Mouse (Mus musculus) MEL (cell line): ENCODE data around the gene Abcc3. TPM values are rescaled to one million over a fixed set of nuclear protein-coding genes. Genes with fewer than 3 reads are reported as not detected.

Experiments
- DNase-seq: peaks from one replicate; pipeline ENCODE4 v3.0.0; 2011; ENCODE audit warnings: low read depth, low spot score
- H3K27ac ChIP-seq: 2 replicates; pipeline ENCODE4 v1.5.1; 2012; ENCODE audit warnings: low read depth, mild to moderate bottlenecking, control low read depth, low read length, moderate library complexity; ENCODE audit not compliant: control insufficient read depth
- H3K27me3 ChIP-seq, 2 experiments: fragments of 150-350 bp in 1 of 2; sonication (generic) in 1 of 2; 2 replicates each; pipeline ENCODE4 v1.6.1; 2012; ENCODE audit warnings: low read length in 2 of 2, mild to moderate bottlenecking in 2 of 2, improper control_type of control experiment in 1 of 2, moderate library complexity in 1 of 2; ENCODE audit not compliant: insufficient read depth in 2 of 2, control insufficient read depth in 1 of 2
- H3K36me3 ChIP-seq, 2 experiments: 2 replicates each; pipeline ENCODE4 v1.6.1; 2012 to 2014; ENCODE audit warnings: low read length in 2 of 2, improper control_type of control experiment in 1 of 2, inconsistent platforms in 1 of 2, mild to moderate bottlenecking in 1 of 2; ENCODE audit not compliant: insufficient read depth in 2 of 2, control insufficient read depth in 1 of 2
- H3K4me1 ChIP-seq, 2 experiments: fragments of 150-350 bp in 1 of 2; sonication (generic) in 1 of 2; 2 replicates each; pipeline ENCODE4 v1.6.1; 2012; ENCODE audit warnings: low read length in 2 of 2, improper control_type of control experiment in 1 of 2, mild to moderate bottlenecking in 1 of 2; ENCODE audit not compliant: insufficient read depth in 2 of 2, control insufficient read depth in 1 of 2
- H3K4me3 ChIP-seq, 2 experiments: fragments of 150-350 bp in 1 of 2; sonication (generic) in 1 of 2; 2 replicates each; pipeline ENCODE4 v1.5.1; 2012; ENCODE audit warnings: low read depth in 2 of 2, low read length in 2 of 2, mild to moderate bottlenecking in 2 of 2, moderate library complexity in 2 of 2, control low read depth in 1 of 2, improper control_type of control experiment in 1 of 2; ENCODE audit not compliant: control insufficient read depth in 1 of 2, insufficient read depth in 1 of 2
- H3K79me2 ChIP-seq: 2 replicates; pipeline ENCODE4 v1.6.1; 2012; ENCODE audit warnings: mild to moderate bottlenecking, low read length, moderate library complexity; ENCODE audit not compliant: control insufficient read depth, poor library complexity, insufficient read depth
- H3K9ac ChIP-seq: 2 replicates; pipeline ENCODE4 v1.6.1; 2012; ENCODE audit warnings: low read depth, mild to moderate bottlenecking, control low read depth, low read length, moderate library complexity; ENCODE audit not compliant: control insufficient read depth, poor library complexity, severe bottlenecking
- H3K9me3 ChIP-seq: fragments of 150-350 bp; sonication (generic); replicated peaks from 2 replicates; pipeline ENCODE4 v1.6.1; 2012; ENCODE audit warnings: mild to moderate bottlenecking, low read length, improper control_type of control experiment, moderate library complexity; ENCODE audit not compliant: insufficient read depth
- CHD1 ChIP-seq: IDR thresholded peaks from 2 replicates; pipeline ENCODE4 v1.6.1; 2012; ENCODE audit warnings: low read depth, mild to moderate bottlenecking, inconsistent platforms, low read length, improper control_type of control experiment
- CHD2 ChIP-seq: IDR thresholded peaks from 2 replicates; pipeline ENCODE4 v1.6.1; 2011; ENCODE audit warnings: low read length, improper control_type of control experiment
- ELF1 ChIP-seq: IDR thresholded peaks from 2 replicates; pipeline ENCODE4 v1.6.1; 2014; ENCODE audit warnings: low read depth, mild to moderate bottlenecking, inconsistent platforms, low read length, improper control_type of control experiment, moderate library complexity
- EP300 ChIP-seq, 2 experiments: IDR thresholded peaks; 2 replicates each; pipeline ENCODE4 v1.6.1; 2011; ENCODE audit warnings: improper control_type of control experiment in 2 of 2, low read length in 2 of 2, low read depth in 1 of 2, mild to moderate bottlenecking in 1 of 2
- ETS1 ChIP-seq: IDR thresholded peaks from 2 replicates; pipeline ENCODE4 v1.6.1; 2012; ENCODE audit warnings: low read depth, mild to moderate bottlenecking, inconsistent platforms, low read length, improper control_type of control experiment, moderate library complexity
- GABPA ChIP-seq: IDR thresholded peaks from 2 replicates; pipeline ENCODE4 v1.6.1; 2012; ENCODE audit warnings: low read depth, mild to moderate bottlenecking, inconsistent platforms, low read length, improper control_type of control experiment, moderate library complexity
- GATA1 ChIP-seq: IDR thresholded peaks from 2 replicates; pipeline ENCODE4 v1.6.1; 2011; ENCODE audit warnings: low read depth, low read length, improper control_type of control experiment
- JUND ChIP-seq: IDR thresholded peaks from 2 replicates; pipeline ENCODE4 v1.6.1; 2011; ENCODE audit warnings: low read depth, mild to moderate bottlenecking, improper control_type of control experiment, low read length
- MAFK ChIP-seq: IDR thresholded peaks from 2 replicates; pipeline ENCODE4 v1.6.1; 2011; ENCODE audit warnings: low read depth, mild to moderate bottlenecking, low read length, improper control_type of control experiment, borderline replicate concordance
- MAX ChIP-seq: IDR thresholded peaks from 2 replicates; pipeline ENCODE4 v1.6.1; 2011; ENCODE audit warnings: low read length, improper control_type of control experiment
- MYB ChIP-seq: IDR thresholded peaks from 2 replicates; pipeline ENCODE4 v1.6.1; 2011; ENCODE audit warnings: mild to moderate bottlenecking, low read depth, low read length, improper control_type of control experiment
- NRF1 ChIP-seq: IDR thresholded peaks from 2 replicates; pipeline ENCODE4 v1.6.1; 2014; ENCODE audit warnings: low read depth, mild to moderate bottlenecking, inconsistent platforms, low read length, improper control_type of control experiment, moderate library complexity; ENCODE audit not compliant: poor library complexity, insufficient read depth, severe bottlenecking
- POLR2AphosphoS2 ChIP-seq: IDR thresholded peaks from 2 replicates; pipeline ENCODE4 v1.6.1; 2011; ENCODE audit warnings: low read length, improper control_type of control experiment
- POLR2AphosphoS5 ChIP-seq: IDR thresholded peaks from 2 replicates; pipeline ENCODE4 v1.6.1; 2012; ENCODE audit warnings: low read depth, borderline replicate concordance, mild to moderate bottlenecking, inconsistent platforms, low read length, moderate library complexity, mixed read lengths
- RAD21 ChIP-seq: IDR thresholded peaks from 2 replicates; pipeline ENCODE4 v1.6.1; 2011; ENCODE audit warnings: mild to moderate bottlenecking, low read depth, low read length, improper control_type of control experiment
- TAL1 ChIP-seq: IDR thresholded peaks from 2 replicates; pipeline ENCODE4 v1.6.1; 2012; ENCODE audit warnings: mild to moderate bottlenecking, inconsistent platforms, low read length, moderate library complexity, mixed read lengths
- USF1 ChIP-seq: IDR thresholded peaks from 2 replicates; pipeline ENCODE4 v1.6.1; 2014; ENCODE audit warnings: low read depth, mild to moderate bottlenecking, inconsistent platforms, low read length, improper control_type of control experiment, moderate library complexity
- ZC3H11A ChIP-seq: IDR thresholded peaks from 2 replicates; pipeline ENCODE4 v1.6.1; 2012; ENCODE audit warnings: low read depth, mild to moderate bottlenecking, inconsistent platforms, low read length, improper control_type of control experiment
- ZKSCAN1 ChIP-seq: IDR thresholded peaks from 2 replicates; pipeline ENCODE4 v1.6.1; 2012; ENCODE audit warnings: low read depth, mild to moderate bottlenecking, inconsistent platforms, low read length, improper control_type of control experiment, moderate library complexity
- polyA plus RNA-seq, 2 experiments: library from polyadenylated mRNA; stranded (reverse) in 1 of 2; unstranded in 1 of 2; fragments of >175 nt in 1 of 2; fragments of >200 nt in 1 of 2; gene quantifications; 2 replicates each; pipeline versions ENCODE4 v1.2.1 to v1.2.4; 2012; ENCODE audit warnings: low replicate concordance in 2 of 2, low read depth in 1 of 2; ENCODE audit not compliant: insufficient read length in 2 of 2, insufficient read depth in 1 of 2, missing spikeins in 1 of 2
- total RNA-seq: library from RNA; depleted of rRNA; stranded (reverse); fragments of 300-350 nt; gene quantifications from 2 replicates; pipeline ENCODE4 v1.2.3, GENCODE M21; 2012

The Abcc3 gene
- total and polyA plus RNA-seq, 3 experiments: 0.27 to 0.29 TPM; not detected in 1

- DNase-seq: no peak
- no peak overlapping the region for H3K4me3 ChIP-seq
- no peak overlapping the region for H3K27ac ChIP-seq
- H3K4me1 ChIP-seq: no peaks in the 10 kb centered on the region
- H3K9ac ChIP-seq: no peak overlapping the region
- no peak for TF ChIP-seq GABPA
- TF ChIP-seq JUND: no peak
- no peak for TF ChIP-seq POLR2AphosphoS5
- TF ChIP-seq ELF1: no peak
- no peak for TF ChIP-seq MAFK
- TF ChIP-seq CHD1: no peak
- TF ChIP-seq TAL1: no peak
- no peak for TF ChIP-seq MYB
- no peak for TF ChIP-seq POLR2AphosphoS2
- TF ChIP-seq NRF1: no peak
- no peak for TF ChIP-seq ZC3H11A
- no peak for TF ChIP-seq RAD21
- no peak for TF ChIP-seq EP300 (IDR thresholded peaks at IDR 0.05; ENCODE audit: low read depth in 1 of 2, low read length in 2 of 2)
- no peak for TF ChIP-seq ETS1
- no peak for TF ChIP-seq ZKSCAN1
- no peak for TF ChIP-seq MAX
- no peak for TF ChIP-seq CHD2
- no peak for TF ChIP-seq GATA1
- no peaks in the 10 kb centered on the region for H3K36me3 ChIP-seq
- H3K9me3 ChIP-seq: no peaks in the 10 kb centered on the region
- no peaks in the 10 kb centered on the region for H3K79me2 ChIP-seq
- peaks cover 4 to 6% of the 10 kb centered on the region in 2 experiments for H3K27me3 ChIP-seq
Measured at GRCm38 (mm10) chr11:94362101-94362500, 30.7 kb downstream of the Abcc3 start.

- Histone ChIP-seq H3K9me3 (no peaks in the 10 kb centered on the region), H3K36me3 (no peaks in the 10 kb centered on the region), H3K79me2 (no peaks in the 10 kb centered on the region), H3K9ac (no peak overlapping the region), H3K4me3 (no peak overlapping the region), H3K27ac (no peak overlapping the region), H3K27me3 (peaks cover 5 to 10% of the 10 kb centered on the region in 2 experiments), H3K4me1 (no peaks in the 10 kb centered on the region)
- no peak for TF ChIP-seq USF1
- DNase-seq: no peak
Measured at GRCm38 (mm10) chr11:94361166-94361870, 31.5 kb downstream of the Abcc3 start.
